Mouse (Mus musculus): ENCODE measurements at regions not wholly inside any gene's neighbourhood (a gene's known extent, or its start where the extent isn't known, plus 50 kb on each side); places are given as distances from the start of the nearest gene placed in this dataset.

GRCm38 (mm10) chr2:46533395-46533794, 1416.2 kb upstream of the Zeb2 start:
- TF ChIP-seq CTCF (IDR thresholded peaks at IDR 0.05; ENCODE audit: borderline replicate concordance, insufficient read depth, low read depth, low read length) (no peak), POLR2A (IDR thresholded peaks at IDR 0.05; ENCODE audit: borderline replicate concordance, insufficient read depth, low read length) (no peak)
